Comparison of ENCODE assay signal across 25 mouse cellular contexts in the genomic region with DNA sequence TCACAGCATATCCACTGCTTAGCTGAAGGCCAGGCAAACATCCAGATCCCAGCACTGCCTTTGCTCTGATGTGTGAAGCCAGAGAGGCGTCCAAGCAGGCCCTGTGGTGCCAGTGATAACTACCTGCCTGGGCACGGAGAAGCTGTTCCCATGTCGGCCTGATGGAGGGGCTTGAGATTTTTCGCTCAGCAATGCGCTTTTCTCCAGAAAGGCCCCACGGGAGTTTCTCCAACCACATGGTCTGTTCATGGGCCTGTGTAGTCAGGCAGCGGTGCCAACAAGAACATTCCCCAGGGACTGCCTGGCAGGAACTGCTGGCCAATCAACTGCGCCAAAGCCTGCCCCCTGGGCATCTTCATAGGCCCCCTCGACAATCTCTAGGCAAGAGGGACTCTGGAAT.
DNase-seq lines count a peak whose midpoint lies in the region; ATAC-seq and TF ChIP-seq lines count a peak whose summit lies in the region.
"Had no signal": no experiment of that assay in that cellular context is flagged by ENCODE, and none has a peak within 500 bp of the region (broad histone marks: within the 10 kb centered on the region; RNA-seq: fewer than 3 reads in every experiment).

No protein-coding gene starts in this region.

- no peak overlapping the region for H3K9ac ChIP-seq in CH12.LX (ENCODE audit: insufficient read depth, low read depth)
- H3K9ac ChIP-seq in intestine, postnatal 0 days (ENCODE audit: low read depth, low read length), result no peak overlapping the region
- H3K9ac ChIP-seq: embryonic facial prominence, embryonic 13.5 days; forebrain, embryonic 15.5 days; liver, embryonic 13.5 days; lung, embryonic 15.5 days had no signal

- 85% methylated on average over 9 of the region's 9 CpGs for WGBS in intestine, postnatal 0 days

- no peaks in the 10 kb centered on the region for H3K9me3 ChIP-seq in CH12.LX (replicated peaks; ENCODE audit: low read length)
- H3K9me3 ChIP-seq in intestine, postnatal 0 days (ENCODE audit: control insufficient read depth), result no peaks in the 10 kb centered on the region
- H3K9me3 ChIP-seq: embryonic facial prominence, embryonic 13.5 days; forebrain, embryonic 15.5 days; hindbrain, embryonic 10.5 days; liver, embryonic 13.5 days; lung, embryonic 15.5 days; megakaryocyte, embryonic 14.5 days had no signal

- H3K79me2 ChIP-seq in CH12.LX (replicated peaks; ENCODE audit: control insufficient read depth, extremely low read depth, insufficient read depth, poor library complexity, severe bottlenecking), result no peaks in the 10 kb centered on the region

- peak; percentile 44 to 53 for DNase-seq in cerebellum, postnatal 14 days
- DNase-seq in cerebellum, postnatal 36 days, result no peak
- peak; percentile 63 for DNase-seq in left cerebral cortex, postnatal 4 days
- DNase-seq in left cerebral cortex, adult 9 months (ENCODE audit: low spot score in 2 of 2), result no peak
- DNase-seq in 3134 (ENCODE audit: extremely low read depth, insufficient read length, low spot score) (peak; percentile 42), CH12.LX (ENCODE audit: extremely low read depth) (peak; percentile 39)
- DNase-seq: cerebellum, adult 9-10 months; gastrocnemius, postnatal 10 days; kidney, adult 2 months; liver, embryonic 13.5 days; lung, postnatal 36 days; thymus, adult 18-20 months; thymus, postnatal 36 days had no signal

- peak; percentile 29; the same call in 1 of the 2 replicates for TF ChIP-seq EP300 in CH12.LX (IDR thresholded peaks at IDR 0.05; ENCODE audit: low read length)

- intact Hi-C loops in left cerebral cortex, postnatal 4 days (cut with DNase I), result loop anchor here (10.0 kb wide), 1 partner anchor 1186 kb away; no protein-coding TSS in a partner anchor

- TF ChIP-seq RAD21 in CH12.LX (IDR thresholded peaks at IDR 0.05; ENCODE audit: low read depth, low read length), result no peak

- dilution Hi-C loops in CH12.LX (cut with MboI; ENCODE audit: extremely low pct_ligation_motif_present, extremely low pct_unique_long_range_greater_than_20kb, low sequenced_read_pairs), result no loop called here

- in situ Hi-C loops in CH12.LX (cut with MboI; ENCODE audit: low pct_ligation_motif_present, low pct_unique_long_range_greater_than_20kb, low sequenced_read_pairs), result no loop called here

- H3K27ac ChIP-seq in CH12.LX (ENCODE audit: insufficient read depth, low read depth), result no peak overlapping the region
- H3K27ac ChIP-seq in intestine, postnatal 0 days (ENCODE audit: low read depth, low read length), result no peak overlapping the region
- H3K27ac ChIP-seq: embryonic facial prominence, embryonic 13.5 days; forebrain, embryonic 15.5 days; hindbrain, embryonic 10.5 days; kidney, postnatal 0 days; left cerebral cortex, adult 2 months; liver, embryonic 13.5 days; lung, embryonic 15.5 days had no signal

- TF ChIP-seq POLR2A in CH12.LX (IDR thresholded peaks at IDR 0.05; ENCODE audit: low read depth, low read length), result no peak

- H3K4me3 ChIP-seq in CH12.LX (replicated peaks in 1 of 3; ENCODE audit: low read depth in 2 of 3, low read length in 2 of 3, poor library complexity in 1 of 3), result no peak overlapping the region
- no peak overlapping the region for H3K4me3 ChIP-seq in intestine, postnatal 0 days (ENCODE audit: low read depth, low read length)
- H3K4me3 ChIP-seq: embryonic facial prominence, embryonic 13.5 days; erythroblast, embryonic 14.5 days; forebrain, embryonic 15.5 days; hindbrain, embryonic 10.5 days; left cerebral cortex, adult 2 months; liver, embryonic 13.5 days; lung, embryonic 15.5 days; megakaryocyte, embryonic 14.5 days had no signal

- no peaks in the 10 kb centered on the region for H3K36me3 ChIP-seq in CH12.LX (replicated peaks in 1 of 2; ENCODE audit: control insufficient read depth in 1 of 2, insufficient read depth in 1 of 2, low read length in 1 of 2)
- no peaks in the 10 kb centered on the region for H3K36me3 ChIP-seq in intestine, postnatal 0 days (ENCODE audit: control insufficient read depth, insufficient read depth)
- H3K36me3 ChIP-seq: embryonic facial prominence, embryonic 13.5 days; forebrain, embryonic 15.5 days; hindbrain, embryonic 10.5 days; liver, embryonic 13.5 days; lung, embryonic 15.5 days had no signal

- peaks cover 5 to 35% of the 10 kb centered on the region in 2 experiments; a peak in 3 of 4 replicates for H3K4me1 ChIP-seq in CH12.LX (ENCODE audit: control insufficient read depth in 1 of 2, insufficient read depth in 2 of 2)
- no peaks in the 10 kb centered on the region for H3K4me1 ChIP-seq in intestine, postnatal 0 days (replicated peaks; ENCODE audit: control insufficient read depth, insufficient read depth, low read length)
- H3K4me1 ChIP-seq: forebrain, embryonic 15.5 days; liver, embryonic 13.5 days; lung, embryonic 15.5 days had no signal

- TF ChIP-seq CTCF in CH12.LX (conservative IDR thresholded peaks at IDR 0.05 in 1 of 2, IDR thresholded peaks at IDR 0.05 in 1 of 2; ENCODE audit: low read depth in 2 of 2, low read length in 2 of 2), result 0 out of 4 replicates have a peak, but pooled peaks of 1 of the 2 experiments have one; percentile 2
- TF ChIP-seq CTCF in intestine, postnatal 0 days (IDR thresholded peaks at IDR 0.05; ENCODE audit: low read depth), result no peak

- ATAC-seq in intestine, postnatal 0 days, result no peak
- ATAC-seq: forebrain, embryonic 15.5 days; inflammation-experienced regulatory T-cells, adult 6 months; midbrain, embryonic 16.5 days had no signal

- H3K4me2 ChIP-seq in CH12.LX (ENCODE audit: insufficient read depth, low read depth, poor library complexity, severe bottlenecking), result no peak overlapping the region
- H3K4me2 ChIP-seq in intestine, postnatal 0 days (replicated peaks; ENCODE audit: low read depth), result no peak overlapping the region
- H3K4me2 ChIP-seq: embryonic facial prominence, embryonic 13.5 days; forebrain, embryonic 15.5 days; heart, embryonic 11.5 days; liver, embryonic 13.5 days; lung, embryonic 15.5 days had no signal

- H3K27me3 ChIP-seq in CH12.LX (replicated peaks), result peaks cover 5% of the 10 kb centered on the region
- H3K27me3 ChIP-seq in intestine, postnatal 0 days (replicated peaks; ENCODE audit: control insufficient read depth, insufficient read depth, low read length), result no peaks in the 10 kb centered on the region
- H3K27me3 ChIP-seq: embryonic facial prominence, embryonic 13.5 days; forebrain, embryonic 15.5 days; liver, embryonic 13.5 days; lung, embryonic 15.5 days had no signal

TF ChIP-seq in CH12.LX, 34 proteins besides CTCF, POLR2A, EP300 and RAD21:
- TF ChIP-seq TCF12 (IDR thresholded peaks at IDR 0.05; ENCODE audit: low read depth, low read length) (no peak), ZNF384 (IDR thresholded peaks at IDR 0.05; ENCODE audit: low read depth, low read length) (no peak), NELFE (IDR thresholded peaks at IDR 0.05; ENCODE audit: low read depth, low read length) (no peak), PAX5 (IDR thresholded peaks at IDR 0.05; ENCODE audit: low read length) (no peak), IRF4 (IDR thresholded peaks at IDR 0.05; ENCODE audit: low read depth, low read length) (no peak), UBTF (IDR thresholded peaks at IDR 0.05; ENCODE audit: low read depth, low read length) (no peak), SIN3A (IDR thresholded peaks at IDR 0.05; ENCODE audit: low read length) (no peak), JUND (conservative IDR thresholded peaks at IDR 0.05; ENCODE audit: low read depth, low read length) (no peak), TBP (conservative IDR thresholded peaks at IDR 0.05; ENCODE audit: low read depth, low read length) (no peak), USF2 (conservative IDR thresholded peaks at IDR 0.05; ENCODE audit: low read depth, low read length) (no peak), SMC3 (IDR thresholded peaks at IDR 0.05; ENCODE audit: low read depth, low read length) (no peak), ZC3H11A (IDR thresholded peaks at IDR 0.05; ENCODE audit: low read depth, low read length) (no peak), NRF1 (IDR thresholded peaks at IDR 0.05; ENCODE audit: low read depth, low read length) (no peak), POLR2AphosphoS2 (IDR thresholded peaks at IDR 0.05; ENCODE audit: low read depth, low read length) (no peak), JUN (IDR thresholded peaks at IDR 0.05; ENCODE audit: insufficient read depth, low read depth, low read length) (no peak), MAFK (IDR thresholded peaks at IDR 0.05; ENCODE audit: insufficient replicate concordance, low read length) (no peak), MAZ (IDR thresholded peaks at IDR 0.05; ENCODE audit: low read depth, low read length) (no peak)

Comparison
In these comparisons a context has a peak if more than half of its experiments do, and no peak if none do; other contexts are left out.
1. DNase-seq: peak in cerebellum, postnatal 14 days (2 of 2), left cerebral cortex, postnatal 4 days (single experiment), 3134 (single experiment) and CH12.LX (single experiment); none in cerebellum, postnatal 36 days (0 of 2) and left cerebral cortex, adult 9 months (0 of 2).